Mouse (Mus musculus) CH12.LX (cell line): Measurements from ENCODE around the gene Junb. TPM values are rescaled to one million over a fixed set of nuclear protein-coding genes. Genes with fewer than 3 reads are reported as not detected.

ENCODE experiments used
- DNase-seq: peaks from one replicate; pipeline ENCODE4 v3.0.0-alpha.2; 2013; ENCODE audit errors: extremely low read depth
- H3K27ac ChIP-seq: 2 replicates; pipeline ENCODE4 v1.5.1; 2012; ENCODE audit warnings: low read depth, mild to moderate bottlenecking, control low read depth, moderate library complexity; ENCODE audit not compliant: insufficient read depth
- H3K27me3 ChIP-seq: replicated peaks from 2 replicates; pipeline ENCODE3; 2012; ENCODE audit warnings: inconsistent platforms
- H3K36me3 ChIP-seq, 2 experiments: replicated peaks in 1 of 2; 2 replicates each; pipeline versions ENCODE3 to v1.6.1; 2012; ENCODE audit warnings: inconsistent platforms in 1 of 2, low read length in 1 of 2, mild to moderate bottlenecking in 1 of 2, mixed read lengths in 1 of 2, moderate library complexity in 1 of 2; ENCODE audit not compliant: control insufficient read depth in 1 of 2, insufficient read depth in 1 of 2
- H3K4me1 ChIP-seq, 2 experiments: 2 replicates each; pipeline ENCODE4 v1.6.1; 2012; ENCODE audit warnings: inconsistent platforms in 1 of 2, moderate library complexity in 1 of 2; ENCODE audit not compliant: insufficient read depth in 2 of 2, control insufficient read depth in 1 of 2
- H3K4me2 ChIP-seq: 2 replicates; pipeline ENCODE4 v1.6.1; 2012; ENCODE audit warnings: low read depth, mild to moderate bottlenecking, control low read depth; ENCODE audit not compliant: poor library complexity, insufficient read depth, severe bottlenecking
- H3K4me3 ChIP-seq, 3 experiments: fragments of 150-350 bp in 1 of 3; sonication (generic) in 1 of 3; replicated peaks in 1 of 3; 2 replicates each; pipeline versions ENCODE3 to v1.5.1; 2011 to 2012; ENCODE audit warnings: low read depth in 2 of 3, low read length in 2 of 3, mild to moderate bottlenecking in 2 of 3, moderate library complexity in 2 of 3, control low read depth in 1 of 3, improper control_type of control experiment in 1 of 3, inconsistent platforms in 1 of 3, mixed read lengths in 1 of 3; ENCODE audit not compliant: poor library complexity in 1 of 3
- H3K79me2 ChIP-seq: replicated peaks from 2 replicates; pipeline ENCODE4 v1.6.1; 2012; ENCODE audit warnings: mild to moderate bottlenecking, moderate library complexity; ENCODE audit not compliant: control insufficient read depth, poor library complexity, insufficient read depth, severe bottlenecking; ENCODE audit errors: extremely low read depth
- H3K9ac ChIP-seq: 2 replicates; pipeline ENCODE4 v1.6.1; 2012; ENCODE audit warnings: low read depth, mild to moderate bottlenecking, control low read depth, moderate library complexity; ENCODE audit not compliant: insufficient read depth
- H3K9me3 ChIP-seq: replicated peaks from 2 replicates; pipeline ENCODE3; 2012; ENCODE audit warnings: low read length, inconsistent platforms, mixed read lengths
- EP300 ChIP-seq: IDR thresholded peaks from 2 replicates; pipeline ENCODE4 v1.6.1; 2011; ENCODE audit warnings: low read length, improper control_type of control experiment
- ETS1 ChIP-seq: conservative IDR thresholded peaks from 2 replicates; pipeline ENCODE4 v1.6.1; 2012; ENCODE audit warnings: low read depth, mild to moderate bottlenecking, inconsistent platforms, low read length, improper control_type of control experiment, moderate library complexity
- HCFC1 ChIP-seq: IDR thresholded peaks from 2 replicates; pipeline ENCODE4 v1.6.1; 2012; ENCODE audit warnings: low read depth, mild to moderate bottlenecking, inconsistent platforms, low read length, improper control_type of control experiment
- JUN ChIP-seq: IDR thresholded peaks from 2 replicates; pipeline ENCODE4 v1.6.1; 2011; ENCODE audit warnings: low read depth, mild to moderate bottlenecking, low read length, improper control_type of control experiment, moderate library complexity; ENCODE audit not compliant: insufficient read depth
- JUND ChIP-seq: conservative IDR thresholded peaks from 2 replicates; pipeline ENCODE4 v1.6.1; 2011; ENCODE audit warnings: low read depth, low read length, improper control_type of control experiment
- KAT2A ChIP-seq: IDR thresholded peaks from 2 replicates; pipeline ENCODE4 v1.6.1; 2012; ENCODE audit warnings: low read length, improper control_type of control experiment, inconsistent platforms; ENCODE audit not compliant: insufficient replicate concordance
- MAFK ChIP-seq: IDR thresholded peaks from 2 replicates; pipeline ENCODE4 v1.6.1; 2011; ENCODE audit warnings: low read length, improper control_type of control experiment; ENCODE audit not compliant: insufficient replicate concordance
- MAZ ChIP-seq: IDR thresholded peaks from 2 replicates; pipeline ENCODE4 v1.6.1; 2012; ENCODE audit warnings: low read depth, mild to moderate bottlenecking, inconsistent platforms, low read length, improper control_type of control experiment, moderate library complexity
- MEF2A ChIP-seq: IDR thresholded peaks from 2 replicates; pipeline ENCODE4 v1.6.1; 2014; ENCODE audit warnings: low read depth, mild to moderate bottlenecking, inconsistent platforms, low read length, improper control_type of control experiment, borderline replicate concordance
- MXI1 ChIP-seq: IDR thresholded peaks from 2 replicates; pipeline ENCODE4 v1.6.1; 2011; ENCODE audit warnings: mild to moderate bottlenecking, low read depth, low read length, improper control_type of control experiment
- MYC ChIP-seq: IDR thresholded peaks from 2 replicates; pipeline ENCODE4 v1.6.1; 2011; ENCODE audit warnings: low read depth, mild to moderate bottlenecking, improper control_type of control experiment, low read length
- NELFE ChIP-seq: IDR thresholded peaks from 2 replicates; pipeline ENCODE4 v1.6.1; 2011; ENCODE audit warnings: low read depth, low read length, improper control_type of control experiment
- RAD21 ChIP-seq: IDR thresholded peaks from 2 replicates; pipeline ENCODE4 v1.6.1; 2011; ENCODE audit warnings: low read depth, mild to moderate bottlenecking, low read length, improper control_type of control experiment, moderate library complexity
- RCOR1 ChIP-seq: conservative IDR thresholded peaks from 2 replicates; pipeline ENCODE4 v1.6.1; 2012; ENCODE audit warnings: low read depth, mild to moderate bottlenecking, inconsistent platforms, low read length, improper control_type of control experiment
- SIN3A ChIP-seq: IDR thresholded peaks from 2 replicates; pipeline ENCODE4 v1.6.1; 2012; ENCODE audit warnings: low read length, improper control_type of control experiment, inconsistent platforms
- SMC3 ChIP-seq: IDR thresholded peaks from 2 replicates; pipeline ENCODE4 v1.6.1; 2011; ENCODE audit warnings: low read depth, low read length, improper control_type of control experiment
- TBP ChIP-seq: conservative IDR thresholded peaks from 2 replicates; pipeline ENCODE4 v1.6.1; 2011; ENCODE audit warnings: low read depth, low read length, improper control_type of control experiment
- ZC3H11A ChIP-seq: IDR thresholded peaks from 2 replicates; pipeline ENCODE4 v1.6.1; 2012; ENCODE audit warnings: low read depth, mild to moderate bottlenecking, inconsistent platforms, low read length, improper control_type of control experiment
- ZKSCAN1 ChIP-seq: IDR thresholded peaks from 2 replicates; pipeline ENCODE4 v1.6.1; 2012; ENCODE audit warnings: low read depth, inconsistent platforms, low read length, improper control_type of control experiment, borderline replicate concordance
- ZNF384 ChIP-seq: IDR thresholded peaks from 2 replicates; pipeline ENCODE4 v1.6.1; 2012; ENCODE audit warnings: low read depth, low read length, improper control_type of control experiment, inconsistent platforms
- dilution Hi-C: fragments of 300-500 bp; cut with MboI; formaldehyde crosslinking; loops from 2 replicates; pipeline ENCODE4 v1.14.3; 2020; ENCODE audit warnings: low sequenced_read_pairs; ENCODE audit not compliant: extremely low pct_unique_long_range_greater_than_20kb, extremely low pct_ligation_motif_present
- in situ Hi-C: fragments of 300-500 bp; cut with MboI; formaldehyde crosslinking; loops from 3 replicates; pipeline ENCODE4 v1.14.3; 2019; ENCODE audit warnings: low sequenced_read_pairs, low pct_ligation_motif_present, low pct_unique_long_range_greater_than_20kb, mixed read lengths
- polyA plus RNA-seq: library from polyadenylated mRNA; unstranded; fragments of >175 nt; gene quantifications from 2 replicates; pipeline ENCODE4 v1.2.1, GENCODE M21; 2012; ENCODE audit warnings: low read depth; ENCODE audit not compliant: insufficient read length
- total RNA-seq, 2 experiments: library from RNA; depleted of rRNA; stranded (reverse); fragments of 300-350 nt in 1 of 2; fragments of >200 nt in 1 of 2; gene quantifications; 2 replicates each; pipeline ENCODE4 v1.2.3; 2012 to 2014

Junb gene
- total and polyA plus RNA-seq, 3 experiments: 63.4 to 342 (median 217) TPM

DNA sequence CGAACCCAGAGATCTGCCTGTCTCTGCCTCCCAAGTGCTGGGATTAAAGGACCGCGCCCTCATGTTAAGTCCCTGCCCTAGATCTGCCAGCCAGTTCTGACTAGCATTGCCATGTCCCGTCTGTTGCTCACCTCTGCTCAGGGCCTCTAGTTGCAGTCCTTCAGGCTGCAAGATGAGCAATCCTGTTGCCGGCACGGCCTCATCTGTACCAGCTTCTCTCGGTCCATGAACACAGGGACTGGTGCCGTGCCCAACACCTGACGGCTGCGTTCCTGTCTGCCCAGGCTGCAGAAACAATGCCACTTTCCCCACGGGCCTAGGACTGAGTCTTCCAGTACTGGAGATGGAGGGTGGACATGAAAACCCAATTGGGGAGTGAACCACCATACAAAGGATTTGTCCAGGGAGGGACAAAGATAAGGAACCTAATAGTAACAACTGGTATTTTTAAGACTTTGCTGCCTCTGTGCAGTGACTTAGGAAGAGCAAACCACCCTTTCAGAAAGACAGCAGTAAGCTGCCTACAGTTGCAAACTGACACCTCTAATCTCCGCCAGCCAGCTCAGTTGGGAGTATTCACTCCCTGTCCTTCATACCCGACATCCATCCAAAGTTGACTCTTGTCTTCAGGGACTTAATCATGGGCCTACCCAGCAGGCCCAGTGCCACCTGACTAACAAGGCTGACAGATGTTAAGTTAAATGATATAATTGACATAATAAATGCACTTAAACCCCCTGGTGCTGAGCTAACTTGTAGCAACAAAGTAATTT is 10.8 kb downstream of the Junb start:
- H3K9ac ChIP-seq: no peak overlapping the region; the same call in 1 of the 2 replicates

DNA sequence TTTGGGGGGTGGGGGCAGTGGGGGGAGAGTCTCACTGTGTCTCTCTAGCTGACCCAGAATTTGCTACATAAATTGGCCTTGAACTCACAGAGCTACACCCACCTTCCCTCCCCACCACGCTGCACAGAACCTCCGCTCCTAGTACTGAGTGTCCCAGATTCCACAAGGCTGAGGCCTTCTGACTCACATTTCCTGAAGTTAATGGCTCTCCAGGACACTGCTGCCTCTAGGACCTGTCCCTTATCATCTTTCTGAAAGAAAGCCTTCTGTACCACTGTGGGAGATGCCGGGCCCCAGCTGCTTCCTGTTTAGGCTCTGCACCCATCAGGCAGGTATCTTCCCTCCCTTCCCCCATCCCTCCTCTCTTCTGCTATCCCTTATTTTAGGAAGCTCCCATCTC is 11.9 kb downstream of the Junb start:
- dilution Hi-C loops: no loop called here
- TF ChIP-seq MXI1: 0 out of 2 replicates have a peak, but pooled peaks have one; percentile 28
- no peak for TF ChIP-seq HCFC1
- TF ChIP-seq, all 38 proteins: peak for 1
- H3K9me3 ChIP-seq: no peaks in the 10 kb centered on the region
- no peak overlapping the region for H3K4me3 ChIP-seq
- 0 out of 2 replicates have a peak overlapping the region, but pooled peaks have one; percentile 15 for H3K27ac ChIP-seq
- peaks cover 9% of the 10 kb centered on the region for H3K79me2 ChIP-seq
- H3K36me3 ChIP-seq: peaks cover 19 to 37% of the 10 kb centered on the region in 2 experiments
- H3K4me1 ChIP-seq: peaks cover 18 to 50% of the 10 kb centered on the region in 2 experiments
- in situ Hi-C loops: no loop called here
- no peaks in the 10 kb centered on the region for H3K27me3 ChIP-seq
- DNase-seq: no peak
- peak overlapping the region; percentile 29; the same call in 1 of the 2 replicates for H3K4me2 ChIP-seq
- H3K9ac ChIP-seq: no peak overlapping the region

More for the DNA sequence above, 10.8 kb downstream of the Junb start:
- peaks cover 15 to 34% of the 10 kb centered on the region in 2 experiments for H3K36me3 ChIP-seq
- TF ChIP-seq MAZ: no peak
- TF ChIP-seq ZNF384: no peak
- no peak for TF ChIP-seq MYC
- TF ChIP-seq JUN: no peak
- no peak for TF ChIP-seq RAD21
- TF ChIP-seq MAFK: no peak
- TF ChIP-seq MEF2A: no peak
- no peak for TF ChIP-seq ETS1
- TF ChIP-seq ZC3H11A: no peak
- no peak for TF ChIP-seq SMC3
- TF ChIP-seq KAT2A: no peak
- TF ChIP-seq TBP: no peak
- TF ChIP-seq JUND: no peak
- TF ChIP-seq ZKSCAN1: no peak
- TF ChIP-seq NELFE: no peak
- no peak for TF ChIP-seq EP300
- no peak for TF ChIP-seq SIN3A
- no peak for TF ChIP-seq RCOR1
- peak overlapping the region in 1 of 3 experiments; percentile 90 for H3K4me3 ChIP-seq
- H3K27me3 ChIP-seq: no peaks in the 10 kb centered on the region
- no peak overlapping the region for H3K27ac ChIP-seq
- dilution Hi-C loops: no loop called here
- in situ Hi-C loops: no loop called here
- peaks cover 9% of the 10 kb centered on the region for H3K79me2 ChIP-seq
- no peak overlapping the region; the same call in 1 of the 2 replicates for H3K4me2 ChIP-seq
- no peaks in the 10 kb centered on the region for H3K9me3 ChIP-seq
- no peak for DNase-seq
- peaks cover 18 to 50% of the 10 kb centered on the region in 2 experiments for H3K4me1 ChIP-seq
